Mouse (Mus musculus) CD4-positive helper T cell, adult 2 months (primary cell): ENCODE data around the gene Six1.
"Not testable (repeated sequence)": the region's sequence is repeated elsewhere in the genome, so short reads cannot be mapped to it uniquely, and the experiment has no call there.

Experiments used
- DNase-seq: peaks from one replicate; pipeline ENCODE4 v3.0.0-alpha.2; 2012; ENCODE audit warnings: low read depth, missing footprints, low spot score

Gene Six1

DNA sequence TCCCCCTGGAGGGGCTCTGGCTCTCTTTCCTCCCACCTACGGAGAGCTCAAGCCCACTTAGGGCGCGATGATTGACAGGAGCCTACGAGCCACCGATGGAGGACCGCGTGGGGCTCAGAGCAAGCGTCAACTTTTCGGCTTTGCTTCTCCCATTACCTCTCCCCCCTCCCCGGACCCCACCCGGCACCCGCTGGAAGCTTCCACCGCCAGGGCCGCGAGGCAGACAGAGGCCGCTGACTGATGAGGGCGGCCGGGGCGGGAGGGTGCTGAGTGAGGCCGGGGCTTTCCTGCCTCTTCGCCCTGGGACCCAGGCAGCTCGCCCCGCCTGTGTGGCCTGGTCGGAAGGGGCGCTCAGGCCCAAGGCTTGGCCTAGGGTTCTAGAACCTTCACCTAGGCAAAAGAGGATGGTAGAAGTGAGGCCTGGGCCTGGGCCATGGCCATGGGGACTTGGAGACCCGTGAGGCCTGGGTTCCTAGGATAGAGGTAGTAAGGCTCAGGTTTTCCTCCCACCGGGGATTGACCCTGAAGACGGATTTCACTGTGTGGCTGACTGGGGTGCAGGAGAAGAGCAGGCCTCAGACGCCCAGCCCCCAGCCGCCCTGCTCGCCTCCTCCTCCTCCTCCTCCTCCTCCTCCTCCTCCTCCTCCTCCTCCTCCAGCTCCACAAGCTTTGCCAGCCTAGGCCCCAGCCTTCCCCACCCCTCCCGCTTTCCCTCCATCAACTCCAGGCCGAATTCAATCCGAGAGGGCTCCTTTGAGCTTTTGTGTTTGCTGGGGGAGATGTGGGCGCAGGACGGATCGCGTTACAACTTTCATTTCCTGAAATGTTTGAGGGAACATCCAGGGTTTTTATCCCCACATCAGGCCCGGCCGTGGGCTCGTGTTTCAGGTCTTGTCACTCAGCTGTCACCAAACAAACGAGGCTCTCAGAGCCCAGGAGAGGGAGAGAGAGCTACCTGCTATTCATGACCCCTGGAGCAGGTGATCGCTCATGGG, 18.5 kb downstream of the Six1 start:
- no peak for DNase-seq

DNA sequence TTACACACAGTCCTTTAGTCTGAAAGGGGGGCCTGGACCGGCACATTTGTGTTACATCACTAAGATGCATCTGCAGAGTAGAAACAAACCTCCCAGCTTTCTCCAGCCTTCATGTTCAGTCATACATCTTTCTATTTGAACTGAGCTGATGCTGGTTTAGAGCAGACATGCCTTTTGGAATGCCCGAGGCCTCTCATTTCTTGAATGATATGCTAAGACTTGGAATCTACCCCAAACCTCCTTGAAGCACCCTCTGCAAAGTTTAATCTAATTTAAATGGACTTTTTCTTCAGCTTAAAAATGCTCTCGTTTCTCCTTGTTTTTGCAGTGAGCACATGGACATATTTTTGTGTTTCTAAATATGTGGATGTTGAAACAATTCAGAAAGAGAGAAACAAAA, 21.0 kb downstream of the Six1 start:
- no peak for DNase-seq

DNA sequence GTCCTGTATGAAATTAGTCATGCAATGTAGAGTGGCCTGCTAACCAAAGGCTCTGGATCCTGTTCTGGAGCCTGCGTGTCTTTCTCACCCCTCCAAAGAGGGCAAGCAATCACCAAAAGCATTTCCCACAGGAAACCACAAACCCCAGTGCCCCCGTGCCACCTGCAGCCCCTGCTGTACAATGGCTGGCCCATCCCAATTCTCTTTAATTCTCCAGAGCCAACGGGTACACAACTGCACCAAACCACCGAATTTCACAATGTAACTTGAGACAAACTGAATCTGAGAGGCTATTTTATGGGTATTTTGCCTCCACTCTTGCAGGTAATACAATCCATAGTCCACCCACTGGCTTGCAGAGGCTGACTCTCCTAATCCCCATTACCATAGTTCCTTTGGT, 22.4 kb downstream of the Six1 start:
- no peak for DNase-seq

DNA sequence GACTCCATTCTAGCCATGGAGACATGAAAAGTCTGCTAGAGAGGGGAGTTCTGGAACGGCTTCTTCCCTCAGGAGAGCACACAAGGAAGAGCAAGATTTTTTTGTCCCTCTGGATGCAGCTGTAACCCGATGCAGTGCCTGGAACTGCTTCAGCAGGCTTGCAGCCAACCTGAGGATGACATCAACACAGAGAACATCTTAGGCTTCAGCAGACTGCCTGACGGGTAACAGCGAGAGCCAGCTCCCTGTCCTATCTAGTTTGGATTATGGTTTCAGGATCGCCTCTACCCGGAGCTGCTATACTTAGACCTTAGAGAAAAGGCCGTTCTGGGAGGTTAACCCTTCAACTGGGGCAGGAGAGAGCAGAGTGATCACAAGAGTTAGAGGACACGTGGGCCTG, 28.2 kb downstream of the Six1 start:
- DNase-seq: no peak

DNA sequence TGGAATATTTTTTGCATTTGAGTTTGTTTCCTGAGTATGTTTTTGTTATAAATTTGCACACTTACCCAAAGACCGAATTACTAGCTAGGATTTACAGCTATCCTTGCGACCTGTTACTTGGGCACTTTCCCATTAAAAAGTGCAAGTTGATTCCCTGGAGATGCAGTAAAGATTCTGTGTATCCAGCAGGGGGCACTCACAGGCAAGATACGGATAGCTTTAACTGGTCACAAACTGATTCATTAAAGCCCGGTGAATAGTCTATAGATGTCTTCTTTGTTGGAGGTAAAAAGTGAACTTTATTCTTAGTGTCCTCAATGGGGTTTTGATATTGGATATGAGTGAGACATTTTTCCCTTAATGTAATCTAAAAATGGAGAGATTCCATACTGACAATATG, 32.7 kb downstream of the Six1 start:
- DNase-seq: peak; percentile 49

DNA sequence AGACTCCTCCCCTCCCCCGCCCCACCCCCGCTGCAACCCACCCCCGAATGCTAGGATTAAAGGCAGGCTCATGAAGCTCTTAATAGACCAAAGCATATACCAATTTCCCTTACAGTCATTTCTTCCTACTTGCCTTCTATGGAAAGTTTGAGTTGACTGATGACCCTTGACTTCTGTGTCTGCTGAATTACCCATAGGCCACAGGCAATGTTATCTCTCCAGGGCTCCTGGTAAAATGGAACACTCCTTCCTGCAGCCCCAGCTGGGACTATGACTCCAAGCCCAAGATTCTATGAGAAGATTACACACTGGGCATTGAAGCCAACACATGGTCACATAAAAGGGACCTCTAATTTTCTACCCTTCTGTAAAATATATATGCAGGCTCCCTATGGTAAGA, 33.3 kb downstream of the Six1 start:
- DNase-seq: no peak

DNA sequence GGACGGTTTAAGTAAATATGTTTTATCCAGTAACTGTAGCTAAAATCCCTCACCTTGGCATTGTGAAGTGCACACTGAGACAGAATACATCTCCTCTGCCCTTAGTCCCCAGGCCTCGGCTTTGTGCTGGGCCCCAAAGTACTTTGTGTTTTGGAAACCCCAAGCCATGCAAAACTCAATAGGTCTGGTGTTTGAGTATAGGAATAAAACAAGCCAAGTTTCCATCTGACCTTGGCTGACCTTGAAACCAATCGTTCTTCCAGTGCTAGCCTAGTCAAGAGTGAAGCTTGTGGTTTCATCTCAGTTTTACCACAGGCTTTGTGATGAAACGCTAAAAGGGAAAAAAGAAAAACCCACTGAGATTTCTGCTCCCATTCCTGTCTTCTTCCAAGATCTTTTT, 34.8 kb downstream of the Six1 start:
- no peak for DNase-seq

DNA sequence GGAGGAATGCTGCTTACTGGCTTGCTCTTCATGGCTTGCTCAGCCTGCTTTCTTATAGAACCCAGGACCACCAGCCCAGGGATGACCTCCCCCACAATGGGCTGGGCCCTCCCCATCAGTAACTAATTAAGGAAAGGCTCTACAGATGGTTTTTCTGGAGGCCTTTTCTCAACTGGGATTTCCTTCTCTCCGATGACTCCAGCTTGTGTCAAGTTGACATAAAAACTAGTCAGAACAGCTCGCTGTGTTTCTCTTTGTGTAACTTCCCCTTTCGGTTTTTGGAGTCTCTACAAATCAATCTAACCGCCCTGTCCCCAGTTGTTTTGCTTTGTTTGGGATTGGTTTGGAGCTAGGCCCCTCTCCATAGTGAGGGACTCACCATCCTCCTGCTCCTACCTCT, 37.5 kb downstream of the Six1 start:
- no peak for DNase-seq

DNA sequence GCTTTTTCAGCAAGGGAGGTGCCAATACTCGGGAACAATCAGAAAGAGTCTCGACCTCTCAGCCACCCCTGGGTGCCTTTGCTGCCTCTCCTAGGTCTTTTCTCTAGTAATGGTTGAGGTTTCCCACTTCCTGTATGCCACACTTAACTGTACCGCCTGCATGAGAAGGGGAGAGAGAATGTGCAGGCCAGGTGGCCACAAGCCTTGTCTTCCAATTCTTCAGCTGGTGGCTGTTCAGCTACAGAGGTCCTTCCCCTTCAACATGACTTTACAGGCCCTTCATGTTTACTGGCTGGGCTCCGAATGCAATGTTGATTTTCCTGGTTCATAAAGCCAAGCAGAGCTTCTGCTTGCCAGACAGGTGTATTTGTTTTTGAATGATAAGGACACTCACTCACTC, 39.4 kb downstream of the Six1 start:
- no peak for DNase-seq

DNA sequence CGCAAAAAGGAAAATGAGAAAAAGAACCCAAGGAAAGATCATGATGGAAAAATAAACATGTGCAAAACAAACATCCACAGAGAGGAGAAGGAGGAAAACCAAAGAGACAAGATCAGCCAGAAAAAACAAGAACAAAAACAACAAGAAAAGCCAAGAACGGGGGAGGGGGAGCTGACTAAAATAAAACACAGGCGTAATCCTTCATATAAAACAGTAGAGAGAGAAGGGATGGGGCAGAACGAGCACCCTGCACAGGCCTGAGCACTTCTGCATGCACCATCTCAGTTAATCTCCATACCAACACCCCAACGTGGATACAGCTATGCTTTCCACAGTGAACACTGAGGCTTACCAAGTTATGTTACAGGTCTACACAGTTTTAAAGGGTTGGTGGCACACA, 40.9 kb downstream of the Six1 start:
- no peak for DNase-seq

DNA sequence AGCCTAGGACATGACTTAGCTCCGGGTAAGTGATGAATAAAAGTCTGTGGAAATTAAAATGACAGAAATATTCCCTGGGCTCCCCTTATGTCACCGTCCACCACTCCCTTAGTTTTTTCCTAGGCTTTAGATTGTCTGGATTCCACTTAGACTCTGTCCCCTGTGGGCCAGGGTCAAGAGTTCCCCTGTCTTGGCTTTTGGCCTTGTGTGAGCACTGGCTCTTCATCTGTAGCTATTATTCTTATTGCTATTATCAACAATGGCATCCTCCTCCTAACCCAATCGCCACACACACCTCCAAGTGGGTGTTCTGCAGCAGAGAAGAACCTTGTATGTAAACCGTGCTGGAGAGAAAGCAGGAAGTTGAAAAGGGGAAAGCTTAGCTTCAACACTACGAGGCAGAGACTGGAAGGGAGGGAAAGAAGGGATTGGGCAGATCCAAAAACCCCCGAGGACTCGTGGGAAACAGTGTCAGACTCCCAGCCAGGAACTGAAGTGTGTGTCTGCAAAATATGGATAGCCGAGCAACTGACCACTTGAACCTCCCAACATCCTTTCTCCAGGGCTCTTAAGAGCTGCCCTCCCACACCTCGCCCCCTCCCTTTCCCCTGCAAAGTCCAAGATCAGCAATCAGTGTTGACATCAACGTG, 41.4 kb downstream of the Six1 start:
- no peak for DNase-seq

DNA sequence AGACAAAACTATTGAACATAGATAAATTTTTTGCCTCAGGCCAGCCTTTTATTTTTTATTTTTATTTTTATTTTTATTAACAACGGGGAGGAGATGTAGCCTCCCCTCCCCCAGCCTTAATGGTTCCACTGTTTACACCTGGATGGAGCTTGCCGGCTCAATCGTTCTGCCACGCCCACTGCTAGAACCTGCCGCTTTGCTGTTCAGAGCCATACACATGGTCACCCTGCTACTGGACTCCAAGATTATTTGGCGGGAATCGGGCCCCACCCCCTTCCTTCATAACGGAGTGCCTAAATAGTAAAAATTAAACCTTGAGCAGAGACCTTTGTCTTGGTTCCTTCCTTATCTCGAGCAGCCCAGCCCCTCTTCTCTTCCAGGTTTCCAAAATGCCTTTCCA, 50.8 kb downstream of the Six1 start:
- DNase-seq: not testable (repeated sequence)

DNA sequence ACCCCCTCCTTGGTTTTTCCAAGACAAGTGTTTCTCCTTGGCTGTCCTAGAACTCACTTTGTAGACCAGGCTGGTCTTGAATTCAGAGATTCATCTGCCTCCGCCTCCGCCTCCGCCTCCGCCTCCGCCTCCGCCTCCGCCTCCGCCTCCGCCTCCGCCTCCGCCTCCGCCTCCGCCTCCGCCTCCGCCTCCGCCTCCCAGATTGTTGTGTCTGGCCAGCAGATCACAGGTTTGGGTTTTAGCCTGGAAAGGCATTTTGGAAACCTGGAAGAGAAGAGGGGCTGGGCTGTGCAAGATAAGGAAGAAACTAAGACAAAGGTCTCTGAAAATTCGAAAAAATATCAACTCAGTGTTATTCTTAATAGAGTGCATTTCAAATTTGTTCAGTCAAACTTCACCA, 51.4 kb downstream of the Six1 start:
- DNase-seq: not testable (repeated sequence)

DNA sequence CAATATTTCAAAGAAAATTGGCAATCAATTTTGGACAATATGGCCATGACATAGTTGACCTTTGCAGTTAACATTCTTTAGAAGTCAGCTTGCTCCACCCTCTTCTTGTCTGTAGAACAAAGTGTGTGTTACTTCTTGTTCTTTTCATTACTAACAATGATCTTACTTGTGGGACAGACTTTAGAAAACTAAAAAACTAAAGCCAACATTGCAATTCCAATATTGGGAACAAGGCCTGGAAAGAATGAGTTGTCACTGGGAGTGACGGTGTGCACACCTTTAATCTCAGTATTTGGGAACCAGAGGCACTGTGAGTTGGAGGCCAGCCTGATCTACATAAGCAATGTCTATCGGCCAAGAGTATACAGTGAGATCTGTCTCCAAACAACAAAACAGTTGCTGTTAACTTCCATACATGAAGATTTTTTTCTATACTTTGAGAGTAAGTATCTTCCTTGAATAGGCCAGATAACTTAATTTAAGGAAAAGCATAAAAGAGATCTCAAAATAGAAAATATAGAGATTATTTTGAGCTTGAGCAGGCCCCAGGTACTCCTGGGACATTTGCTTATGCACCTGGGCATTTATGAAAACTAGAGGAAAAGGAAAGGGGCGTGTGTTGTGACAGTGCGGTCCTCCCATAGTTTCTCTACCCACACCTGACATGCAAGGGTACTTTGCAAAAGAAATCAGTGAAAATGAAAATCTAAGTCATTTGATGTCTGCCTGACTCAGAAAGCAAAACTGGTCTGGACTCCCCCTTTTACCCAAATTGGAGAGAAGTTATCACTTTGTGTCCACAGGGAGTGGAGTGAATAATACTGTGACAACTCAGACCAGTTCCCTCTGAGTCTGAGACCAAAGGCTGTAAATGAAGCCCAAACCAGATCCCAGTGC, 55.3 kb downstream of the Six1 start:
- DNase-seq: no peak

DNA sequence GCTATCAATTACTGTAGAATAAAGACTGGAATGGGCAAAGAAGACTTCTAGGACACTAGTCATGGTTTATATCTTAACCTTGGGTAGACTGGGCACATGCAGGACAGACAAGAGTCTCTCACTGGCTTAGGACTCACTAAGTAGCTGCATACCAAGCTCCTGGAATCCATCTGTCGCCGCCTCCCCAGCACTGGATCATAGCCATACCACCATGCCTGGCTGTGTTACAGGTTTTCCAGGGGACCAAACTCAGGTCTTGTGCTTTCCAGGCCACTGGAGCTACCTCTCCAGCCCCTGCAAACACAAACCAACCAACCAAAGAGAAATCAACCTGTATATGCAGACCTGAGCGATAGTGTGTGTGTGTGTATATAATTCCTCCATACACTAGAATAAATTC, 57.0 kb downstream of the Six1 start:
- no peak for DNase-seq
